Mouse (Mus musculus) yolk sac, embryonic 10.5 days (tissue): ENCODE measurements around the gene Ssbp3.

ENCODE experiments used
- DNase-seq: peaks from one replicate; pipeline ENCODE4 v3.0.0-alpha.2; 2017; ENCODE audit warnings: low spot score

The Ssbp3 gene

GRCm38 (mm10) chr4:106985899-106986832 is 75.7 kb downstream of the Ssbp3 start:
- DNase-seq: peak; percentile 88

GRCm38 (mm10) chr4:106987725-106988364 is 77.3 kb downstream of the Ssbp3 start:
- peak; percentile 79 for DNase-seq

- no peak for DNase-seq
Observed at GRCm38 (mm10) chr4:106988886-106989225, 78.4 kb downstream of the Ssbp3 start.

GRCm38 (mm10) chr4:106989226-106989983 is 78.9 kb downstream of the Ssbp3 start:
- DNase-seq: no peak

- no peak for DNase-seq
Observed at GRCm38 (mm10) chr4:106993053-106993452, 82.6 kb downstream of the Ssbp3 start.

- no peak for DNase-seq
Observed at GRCm38 (mm10) chr4:106994252-106994651, 83.8 kb downstream of the Ssbp3 start.

GRCm38 (mm10) chr4:106995069-106995468 is 84.6 kb downstream of the Ssbp3 start:
- DNase-seq: no peak

- DNase-seq: no peak
Observed at GRCm38 (mm10) chr4:106995513-106995912, 85.0 kb downstream of the Ssbp3 start.

GRCm38 (mm10) chr4:106996305-106997076 is 86.0 kb downstream of the Ssbp3 start:
- DNase-seq: no peak

GRCm38 (mm10) chr4:107001259-107001810 is 90.8 kb downstream of the Ssbp3 start:
- no peak for DNase-seq

GRCm38 (mm10) chr4:107001916-107002488 is 91.5 kb downstream of the Ssbp3 start:
- DNase-seq: no peak

GRCm38 (mm10) chr4:107002517-107003165 is 92.1 kb downstream of the Ssbp3 start:
- DNase-seq: no peak

GRCm38 (mm10) chr4:107003199-107003598 is 92.7 kb downstream of the Ssbp3 start:
- no peak for DNase-seq

- DNase-seq: no peak
Observed at GRCm38 (mm10) chr4:107003786-107004185, 93.3 kb downstream of the Ssbp3 start.

- no peak for DNase-seq
Observed at GRCm38 (mm10) chr4:107004346-107004745, 93.8 kb downstream of the Ssbp3 start.

- no peak for DNase-seq
Observed at GRCm38 (mm10) chr4:107005166-107005565, 94.7 kb downstream of the Ssbp3 start.

- DNase-seq: no peak
Observed at GRCm38 (mm10) chr4:107006229-107006628, 95.7 kb downstream of the Ssbp3 start.

- no peak for DNase-seq
Observed at GRCm38 (mm10) chr4:107006807-107007206, 96.3 kb downstream of the Ssbp3 start.

- DNase-seq: no peak
Observed at GRCm38 (mm10) chr4:107007359-107007758, 96.9 kb downstream of the Ssbp3 start.

- DNase-seq: no peak
Observed at GRCm38 (mm10) chr4:107008161-107008560, 97.7 kb downstream of the Ssbp3 start.

- no peak for DNase-seq
Observed at GRCm38 (mm10) chr4:107009548-107009947, 99.0 kb downstream of the Ssbp3 start.
